Mouse (Mus musculus): ENCODE results near the gene Gm49416. TPM values are rescaled to one million over a fixed set of nuclear protein-coding genes. Genes with fewer than 3 reads are reported as not detected.

Gm49416 gene
- total RNA-seq, 2 experiments from 2014 or later = 2.1 to 3.8 TPM

DNA sequence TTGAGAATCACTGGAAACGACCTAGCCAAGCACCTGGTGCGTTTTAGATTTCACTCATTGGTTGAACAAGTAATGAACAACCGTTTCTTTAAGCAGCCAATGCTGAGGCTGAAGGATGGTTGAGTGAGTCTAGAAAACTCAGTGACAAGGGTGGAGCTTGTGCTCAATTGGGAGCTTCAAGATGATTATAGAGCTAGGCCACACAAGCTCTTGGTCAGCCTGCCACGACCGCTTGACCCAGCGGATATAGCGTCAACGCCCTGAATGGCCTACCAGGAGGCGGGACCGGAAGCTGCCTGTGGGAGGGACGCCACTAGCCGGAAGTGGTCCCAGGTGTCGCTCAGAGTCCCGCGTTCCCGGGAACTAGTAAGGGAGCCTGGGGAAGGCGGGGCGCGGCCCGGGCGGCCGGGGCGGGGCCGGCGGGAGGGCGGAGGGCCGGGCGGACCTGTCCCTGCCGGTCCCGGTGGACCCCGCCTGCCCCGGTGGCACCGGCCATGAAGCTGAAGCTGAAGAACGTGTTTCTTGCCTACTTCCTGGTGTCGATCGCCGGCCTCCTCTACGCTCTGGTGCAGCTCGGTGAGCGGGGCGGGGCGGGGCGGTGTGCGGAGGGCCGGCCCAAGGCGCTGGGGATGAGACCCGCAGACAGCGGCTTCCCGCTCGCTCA, 31.5 kb downstream of the Gm49416 start, which contains the start of gene B3gat3:
Gene B3gat3 (plus strand): TSS at position 302 of the 664 bp plus-strand sequence.
- peak; percentile 95 to 96 for DNase-seq (ENCODE audit: low spot score in 2 of 2)

DNA sequence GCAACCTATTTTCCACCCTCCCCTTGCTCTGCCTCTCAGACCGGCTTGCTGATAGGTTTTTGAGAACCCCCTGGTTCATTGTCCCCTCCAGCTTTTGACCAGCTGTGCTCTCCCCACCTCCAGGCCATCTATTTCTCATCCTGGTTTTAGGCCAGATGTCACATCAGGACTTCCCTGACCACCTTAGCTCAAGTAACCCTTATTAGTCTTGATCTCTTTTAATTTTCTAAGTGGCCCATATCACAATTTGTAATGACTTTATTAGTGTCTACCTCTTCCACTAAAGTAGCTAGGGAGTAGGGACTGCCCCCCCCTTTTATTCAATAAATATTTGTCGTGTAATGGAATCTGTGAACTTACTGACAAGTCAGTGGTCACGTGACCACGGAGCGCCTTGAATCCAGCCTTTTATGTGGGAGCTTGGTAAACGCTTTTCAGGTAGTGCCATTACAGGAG, 32.1 kb downstream of the Gm49416 start:
- DNase-seq (ENCODE audit: low spot score in 2 of 2) = no peak

DNA sequence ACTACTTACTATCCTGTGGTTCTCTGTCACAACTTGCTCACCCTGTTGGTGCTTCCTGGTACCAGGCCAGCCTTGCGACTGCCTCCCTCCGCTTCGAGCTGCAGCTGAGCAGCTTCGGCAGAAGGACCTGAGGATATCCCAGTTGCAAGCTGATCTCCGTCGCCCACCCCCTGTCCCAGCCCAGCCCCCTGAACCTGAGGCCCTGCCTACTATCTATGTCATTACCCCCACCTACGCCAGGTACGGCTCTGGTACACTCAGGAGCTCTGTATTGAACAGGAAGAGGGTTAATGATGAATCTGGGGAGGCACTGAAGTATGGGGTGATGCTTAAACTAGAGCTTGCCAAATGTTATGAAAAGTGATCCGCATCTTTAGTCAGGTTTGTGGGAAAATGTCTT, 33.0 kb downstream of the Gm49416 start:
- no peak for DNase-seq (ENCODE audit: low spot score in 2 of 2)

DNA sequence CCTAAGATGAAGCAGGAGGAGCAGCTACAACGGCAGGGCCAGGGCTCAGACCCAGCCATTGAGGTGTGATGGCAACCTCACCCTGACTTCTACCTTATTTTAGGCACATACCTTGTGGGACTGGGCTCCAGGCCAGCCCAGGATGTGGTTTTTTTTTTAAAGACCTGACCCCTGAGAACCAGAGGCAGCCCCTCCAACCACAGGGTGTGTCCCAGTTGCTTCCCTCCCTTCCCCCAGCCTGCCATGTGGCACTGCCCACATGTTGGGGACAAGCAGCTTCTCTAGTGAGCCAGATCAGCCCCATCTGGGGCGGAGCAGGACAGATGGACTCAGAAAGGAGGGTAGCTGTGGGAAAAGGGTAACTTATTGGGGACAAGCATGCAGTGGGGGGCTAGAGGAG, 38.0 kb downstream of the Gm49416 start:
- no peak for DNase-seq (ENCODE audit: low spot score in 2 of 2)

DNA sequence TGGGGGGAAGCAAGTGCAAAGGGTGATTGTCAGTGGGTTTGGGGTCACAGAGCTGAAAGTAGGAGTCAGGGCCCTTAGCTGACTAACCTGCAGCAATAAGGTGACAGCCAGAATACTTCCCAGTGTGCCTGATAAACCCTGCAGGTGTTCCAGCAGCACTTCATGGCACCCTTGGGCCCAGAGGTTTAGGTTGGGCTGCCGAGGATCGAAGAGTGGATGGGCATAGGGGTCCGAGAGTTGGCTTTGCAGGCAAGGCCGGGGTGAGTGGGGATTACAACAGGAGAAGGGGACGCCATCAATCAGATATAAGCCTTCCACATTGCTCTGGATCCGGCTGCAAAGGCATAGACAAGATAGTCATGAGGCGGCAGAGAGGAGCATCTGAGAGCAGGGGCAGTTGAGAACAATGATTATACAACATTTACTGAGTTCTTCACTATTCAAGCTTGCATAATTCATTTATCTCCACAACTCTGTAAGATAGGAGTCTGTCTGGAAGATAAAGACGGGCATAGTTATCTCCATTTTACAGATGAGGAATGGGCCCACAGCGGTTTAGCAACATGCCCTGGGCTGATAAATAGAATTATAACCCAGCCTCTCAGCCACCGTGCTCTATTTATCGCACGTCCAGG, 39.3 kb downstream of the Gm49416 start:
- DNase-seq (ENCODE audit: low spot score in 2 of 2) = no peak

DNA sequence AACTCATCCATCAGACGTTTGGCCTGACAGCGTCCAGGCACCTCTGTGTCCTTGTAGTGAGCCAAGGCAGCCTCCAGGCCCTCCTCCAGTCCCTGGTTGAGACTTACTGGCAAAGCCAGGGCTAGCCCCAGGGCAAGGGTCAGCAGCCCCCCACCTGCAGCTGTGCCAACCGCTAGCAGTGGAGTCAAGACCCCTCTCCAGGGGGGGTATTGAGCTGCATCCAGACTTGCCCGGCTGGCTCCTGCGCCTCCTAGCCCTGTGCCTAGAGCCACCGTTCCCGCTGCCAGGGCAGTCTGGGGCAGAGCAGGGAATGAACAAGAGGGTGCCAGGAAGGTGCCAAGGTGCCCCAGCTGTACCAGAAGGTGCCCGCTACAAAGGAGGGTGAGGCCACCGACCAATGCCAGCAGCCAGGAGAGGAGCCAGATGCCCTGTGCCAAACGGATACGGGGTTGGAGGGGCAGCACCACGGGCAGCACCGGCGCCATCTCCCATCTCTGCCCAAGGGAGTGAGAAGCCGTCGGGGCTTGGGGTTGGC, 40.0 kb downstream of the Gm49416 start:
- DNase-seq (ENCODE audit: low spot score in 2 of 2) = no peak

DNA sequence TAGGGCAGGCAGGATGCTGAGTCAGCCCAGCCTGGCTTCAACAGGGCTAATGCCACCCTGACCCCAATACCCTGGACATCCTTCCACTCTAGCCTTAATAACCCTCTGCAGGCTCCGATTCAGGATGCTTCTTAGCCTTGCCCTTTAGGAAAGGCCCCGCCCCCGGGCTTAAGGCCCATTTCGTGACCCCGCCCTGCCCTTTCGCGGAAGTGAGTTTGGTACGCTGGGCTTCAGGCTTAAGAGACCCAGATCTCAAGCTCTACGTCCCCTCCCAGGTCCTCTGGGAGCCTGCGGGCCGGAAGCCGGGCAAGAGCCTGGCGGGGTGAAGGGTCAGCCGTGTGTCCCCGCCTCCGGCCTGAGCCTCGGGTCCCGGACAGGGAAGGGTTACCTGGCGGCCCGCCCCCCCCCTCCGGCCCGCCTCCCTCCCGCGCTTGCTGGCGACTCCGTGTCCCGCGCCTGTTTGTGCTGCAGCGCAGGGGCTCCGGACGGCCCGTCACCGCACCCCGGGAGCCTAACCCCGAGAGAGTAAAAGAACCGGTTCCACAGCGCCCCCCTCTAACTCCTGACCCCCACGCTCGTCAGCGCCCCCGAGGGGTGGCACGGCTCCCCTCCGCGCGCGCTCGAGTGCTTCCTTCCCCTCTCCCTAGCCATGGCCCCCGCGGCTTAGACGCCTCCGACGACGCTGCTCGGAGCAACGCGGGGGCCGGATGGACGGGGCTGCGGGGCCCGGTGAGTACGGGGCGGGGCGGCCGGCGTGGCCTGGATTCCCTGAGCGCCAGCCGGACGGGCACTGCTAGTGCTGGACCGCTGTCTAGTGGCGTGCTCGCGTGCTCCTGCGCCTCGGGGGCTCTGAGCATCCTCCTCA, 40.7 kb downstream of the Gm49416 start, which contains the start of the genes Rom1 and Eml3:
Gene Rom1 (minus strand): TSS at position 133 of the 865 bp plus-strand sequence.
Gene Eml3 (plus strand): TSS at position 329 of the 865 bp plus-strand sequence.
- DNase-seq (ENCODE audit: low spot score in 2 of 2) = peak in 1 of 2 experiments; percentile 41

DNA sequence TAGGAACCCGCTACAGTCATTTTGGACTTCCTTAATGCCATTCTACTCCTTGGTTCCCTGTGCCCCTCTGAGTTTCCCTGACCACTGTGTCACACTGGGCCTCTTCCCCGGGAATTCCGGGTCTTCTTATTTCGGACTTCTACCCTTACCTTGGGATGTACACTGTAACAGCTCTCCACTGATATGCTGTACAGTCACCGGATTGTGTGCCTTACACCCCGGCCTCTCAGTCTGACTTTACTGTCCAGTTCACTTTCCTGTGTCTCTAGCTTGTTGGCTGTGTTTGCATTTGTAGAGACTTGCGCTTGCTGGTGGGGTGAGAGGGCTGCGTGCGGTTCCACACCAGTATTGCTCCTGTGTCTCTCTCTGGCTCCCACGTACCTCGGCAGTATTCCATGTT, 41.4 kb downstream of the Gm49416 start:
- no peak for DNase-seq (ENCODE audit: low spot score in 2 of 2)

DNA sequence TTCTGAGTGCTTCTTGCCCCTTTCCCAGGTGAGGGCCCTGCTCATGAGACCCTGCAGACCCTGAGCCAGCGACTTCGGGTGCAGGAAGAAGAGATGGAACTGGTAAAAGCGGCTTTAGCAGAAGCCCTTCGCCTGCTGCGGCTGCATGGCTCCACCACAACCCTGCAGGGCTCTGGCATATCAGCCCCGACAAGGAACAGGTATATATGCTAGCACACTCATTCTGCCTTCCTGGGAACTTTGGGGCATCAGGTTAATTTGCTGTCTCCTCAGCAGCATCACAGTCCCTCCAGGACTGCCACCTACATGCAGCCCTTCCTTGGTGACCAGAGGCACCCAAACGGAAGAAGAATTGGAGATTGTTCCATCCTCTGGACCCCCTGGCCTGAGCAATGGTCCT, 42.0 kb downstream of the Gm49416 start:
- DNase-seq (ENCODE audit: low spot score in 2 of 2) = no peak

DNA sequence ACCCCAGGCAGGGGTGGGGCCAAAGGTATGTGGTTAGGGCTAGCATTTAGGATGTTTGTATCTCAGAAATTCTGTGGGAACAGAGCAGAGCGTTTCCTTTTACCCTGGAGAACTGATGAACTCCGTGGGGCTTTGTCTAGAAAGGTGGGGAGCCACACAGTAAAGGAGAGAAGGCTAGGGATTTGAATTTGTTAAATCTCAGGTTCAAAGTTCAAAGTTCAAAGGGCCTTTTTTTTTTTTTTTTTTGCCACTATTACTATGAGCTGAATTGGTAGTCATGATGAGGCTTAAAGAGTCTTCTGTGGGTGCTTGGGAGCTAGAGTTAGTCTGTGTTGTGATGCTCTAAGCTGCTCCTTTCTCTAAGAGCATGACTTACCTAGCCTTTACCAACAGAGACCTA, 48.0 kb downstream of the Gm49416 start:
- DNase-seq (ENCODE audit: low spot score in 2 of 2) = no peak

DNA sequence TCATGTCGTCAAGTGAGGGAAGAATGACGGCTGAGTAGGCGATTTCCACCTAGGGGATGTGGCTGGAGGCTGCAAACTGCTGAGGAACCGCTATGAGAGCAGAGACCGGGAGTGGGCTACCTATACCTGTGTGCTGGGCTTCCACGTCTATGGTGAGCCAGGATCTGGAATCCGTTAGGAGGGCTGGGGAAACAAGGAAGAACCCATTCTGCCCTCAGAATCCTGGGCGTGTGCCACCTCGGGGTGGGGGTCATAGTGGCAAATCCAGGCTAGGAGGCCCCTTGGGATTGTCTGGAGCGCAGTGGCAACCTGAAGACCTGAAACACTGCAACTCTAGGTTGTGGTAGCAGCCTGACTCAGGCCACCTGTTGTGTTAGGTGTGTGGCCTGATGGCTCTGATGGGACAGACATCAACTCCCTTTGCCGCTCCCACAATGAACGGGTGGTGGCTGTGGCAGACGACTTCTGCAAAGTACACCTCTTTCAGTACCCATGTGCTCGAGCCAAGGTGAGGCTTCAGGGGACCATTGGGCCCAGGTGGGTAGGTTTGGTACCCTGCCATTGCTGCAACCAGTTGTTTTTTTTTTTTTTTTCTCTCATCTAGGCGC, 51.9 kb downstream of the Gm49416 start:
- DNase-seq (ENCODE audit: low spot score in 2 of 2) = no peak

DNA sequence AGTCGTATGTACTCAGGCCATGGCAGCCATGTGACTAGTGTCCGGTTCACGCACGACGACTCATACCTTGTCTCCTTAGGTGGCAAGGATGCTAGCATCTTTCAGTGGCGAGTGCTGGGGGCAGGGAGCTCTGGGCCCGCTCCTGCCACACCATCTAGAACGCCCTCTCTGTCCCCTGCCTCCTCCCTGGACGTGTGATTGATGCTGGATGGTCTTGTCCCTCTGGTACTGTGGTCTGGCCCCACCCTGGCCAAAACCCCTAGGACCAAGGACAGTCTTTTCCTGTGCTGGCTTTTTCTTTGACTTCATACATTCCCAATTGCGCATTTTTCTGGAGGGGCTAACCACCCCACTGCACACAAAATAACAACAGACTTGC, 52.4 kb downstream of the Gm49416 start:
- DNase-seq (ENCODE audit: low spot score in 2 of 2) = no peak

DNA sequence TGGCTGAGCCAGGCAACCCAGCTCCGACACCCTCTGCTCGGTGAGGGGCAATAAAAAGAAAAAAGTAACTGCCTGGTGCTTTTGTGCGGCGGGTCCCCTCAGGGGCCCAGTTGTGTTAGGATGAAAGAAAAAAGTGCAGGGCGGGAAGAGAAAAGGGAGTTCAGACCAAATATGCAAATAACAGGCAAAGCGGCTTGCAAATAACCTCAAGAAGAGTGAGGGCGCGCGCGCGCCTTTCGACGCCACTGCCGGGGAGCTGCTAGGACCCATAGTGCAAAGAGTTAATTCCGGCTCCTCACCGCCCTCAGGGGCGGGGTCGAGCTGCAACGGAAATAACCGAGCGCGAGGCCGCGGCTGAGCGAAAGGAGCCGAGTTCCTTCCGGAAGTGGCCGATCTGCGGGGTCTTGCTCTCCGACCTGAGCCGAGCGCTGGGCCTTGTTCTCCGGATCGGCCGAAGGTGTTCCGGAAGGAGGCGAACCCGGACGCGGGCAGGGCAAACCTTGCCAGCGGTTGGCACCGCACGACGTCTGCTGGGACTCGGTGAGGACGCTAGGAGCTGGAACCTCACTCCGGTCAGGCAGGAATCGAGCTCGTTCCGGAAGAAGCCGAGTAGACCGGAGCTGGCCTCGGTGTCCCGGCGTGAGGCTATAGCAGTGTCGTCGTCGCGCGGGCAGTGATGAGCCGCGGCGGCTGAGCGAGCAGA, 52.9 kb downstream of the Gm49416 start, which contains the start of gene Mta2:
Gene Mta2 (plus strand): TSS at position 361 of the 703 bp plus-strand sequence.
- DNase-seq (ENCODE audit: low spot score in 2 of 2) = peak; percentile 93 to 97

DNA sequence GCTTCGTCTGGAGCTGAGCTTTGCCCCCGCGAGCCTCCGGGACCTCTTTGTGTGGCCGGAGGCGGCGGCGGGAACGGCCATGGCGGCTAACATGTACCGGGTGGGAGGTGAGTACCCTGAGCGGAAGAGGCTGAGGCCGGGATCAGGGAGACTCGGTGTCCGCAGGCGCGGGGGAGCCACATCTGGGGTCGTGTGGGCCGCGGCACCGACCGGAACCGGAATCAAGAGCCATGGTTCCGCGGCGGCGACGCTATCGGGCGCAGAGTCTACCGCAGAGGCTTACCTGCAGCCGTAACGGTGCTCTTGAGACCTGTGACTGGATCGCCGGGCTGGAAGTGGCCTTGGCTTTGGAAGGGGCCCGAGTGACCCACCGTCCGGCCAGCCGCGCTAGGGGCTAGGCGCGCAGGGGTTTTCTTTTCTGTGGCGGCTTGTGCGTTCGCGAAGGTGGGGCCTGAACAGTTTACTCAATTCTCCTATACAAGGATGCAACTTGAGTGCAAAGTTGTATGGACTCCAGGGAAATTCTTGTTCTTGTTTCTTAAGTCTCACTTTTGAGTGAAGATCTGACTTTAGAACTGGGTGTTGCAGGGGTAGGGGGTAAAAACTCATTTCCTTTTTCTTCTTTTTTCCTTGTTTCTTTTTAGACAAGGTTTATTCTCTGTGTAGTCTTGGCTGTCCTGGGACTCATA, 53.7 kb downstream of the Gm49416 start:
- peak; percentile 48 to 54 for DNase-seq (ENCODE audit: low spot score in 2 of 2)

DNA sequence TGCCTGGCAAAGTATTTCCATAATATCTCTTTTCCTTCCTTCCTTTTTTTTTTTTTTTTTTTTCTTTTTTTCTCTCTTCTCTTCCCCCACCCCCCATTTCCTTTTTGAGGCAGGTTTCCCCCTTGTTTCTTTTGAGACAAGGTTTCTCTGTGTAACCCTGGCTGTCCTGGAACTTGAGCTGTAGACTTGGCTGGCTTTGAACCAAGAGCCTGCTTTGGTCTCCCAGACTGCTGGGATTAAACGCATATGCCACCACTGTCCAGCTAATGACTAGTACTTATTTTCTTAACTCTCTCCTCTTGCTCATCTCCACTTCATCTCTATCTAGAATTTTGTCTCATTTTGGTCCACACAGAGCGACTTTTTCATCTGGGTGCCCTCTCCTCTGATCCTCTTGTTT, 54.3 kb downstream of the Gm49416 start:
- no peak for DNase-seq (ENCODE audit: low spot score in 2 of 2)

DNA sequence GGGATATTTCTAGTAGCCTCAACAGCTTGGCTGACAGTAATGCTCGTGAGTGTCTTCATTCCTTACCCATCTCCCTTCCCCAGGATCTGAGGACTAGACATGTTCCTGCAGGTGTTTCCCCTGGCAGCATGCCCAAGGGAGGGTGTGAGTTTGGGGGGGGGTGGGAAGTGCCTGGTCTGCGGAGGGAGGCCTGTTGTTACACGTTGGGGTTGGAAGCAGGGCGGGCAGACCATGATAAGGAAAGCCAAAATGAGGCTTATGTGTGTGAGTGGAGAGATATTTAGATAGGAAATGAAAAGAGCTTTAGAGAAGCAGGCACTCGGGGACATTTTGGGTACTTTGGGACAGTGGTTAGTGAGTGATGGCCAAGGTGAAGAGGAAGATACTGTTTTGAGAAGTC, 55.3 kb downstream of the Gm49416 start:
- DNase-seq (ENCODE audit: low spot score in 2 of 2) = no peak

DNA sequence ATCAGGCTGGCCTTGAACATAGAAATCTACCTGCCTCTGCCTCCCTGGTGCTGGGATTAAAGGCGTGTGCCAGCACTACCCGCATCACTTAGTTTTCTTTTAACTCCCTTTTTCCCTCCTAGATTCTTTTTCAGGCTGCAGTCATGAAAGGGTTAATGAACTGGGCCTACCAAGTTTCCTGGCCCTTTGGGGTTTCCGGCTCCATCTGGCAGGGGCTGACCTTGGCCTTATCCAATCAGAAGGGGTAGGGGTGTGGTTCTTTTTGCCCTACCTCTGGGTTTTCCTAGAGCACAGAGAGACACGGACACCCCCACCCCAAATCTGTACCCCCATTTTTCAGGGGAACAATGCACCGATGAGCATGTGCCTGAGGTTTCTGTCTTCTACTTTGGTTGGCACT, 56.0 kb downstream of the Gm49416 start:
- no peak for DNase-seq (ENCODE audit: low spot score in 2 of 2)
